Mouse (Mus musculus) kidney, adult 2 months (tissue): ENCODE results near the gene Acot4. TPM values are rescaled to one million over a fixed set of nuclear protein-coding genes. Genes with fewer than 3 reads are reported as not detected.
"Not testable (repeated sequence)": the region's sequence is repeated elsewhere in the genome, so short reads cannot be mapped to it uniquely, and the experiment has no call there.

ENCODE experiments used
- DNase-seq: peaks from one replicate; pipeline ENCODE4 v3.0.0; 2021
- H3K27ac ChIP-seq: fragments of 200-500 bp; 2 replicates; pipeline ENCODE4 v1.5.1; 2012; ENCODE audit warnings: low read depth, low read length, control low read depth, inconsistent platforms; ENCODE audit not compliant: insufficient read depth
- H3K27me3 ChIP-seq: fragments of 200-500 bp; replicated peaks from 2 replicates; pipeline ENCODE4 v1.6.1; 2012; ENCODE audit warnings: mild to moderate bottlenecking, moderate library complexity, low read length, inconsistent platforms; ENCODE audit not compliant: control insufficient read depth, insufficient read depth
- H3K36me3 ChIP-seq: fragments of 200-500 bp; 2 replicates; pipeline ENCODE4 v1.6.1; 2012; ENCODE audit warnings: mild to moderate bottlenecking, moderate library complexity, low read length, inconsistent platforms; ENCODE audit not compliant: control insufficient read depth, insufficient read depth
- H3K4me1 ChIP-seq: fragments of 200-500 bp; 2 replicates; pipeline ENCODE4 v1.6.1; 2011; ENCODE audit warnings: low read length; ENCODE audit not compliant: control insufficient read depth, insufficient read depth
- H3K4me3 ChIP-seq: fragments of 200-500 bp; 2 replicates; pipeline ENCODE4 v1.5.1; 2011; ENCODE audit warnings: mild to moderate bottlenecking, low read depth, low read length, control low read depth; ENCODE audit not compliant: insufficient read depth
- CTCF ChIP-seq: fragments of 200-500 bp; conservative IDR thresholded peaks from 2 replicates; pipeline ENCODE4 v1.5.1; 2011; ENCODE audit warnings: low read depth, mild to moderate bottlenecking, control low read depth, low read length, moderate library complexity, mixed read lengths; ENCODE audit not compliant: insufficient read depth, insufficient read length
- POLR2A ChIP-seq: fragments of 200-500 bp; IDR thresholded peaks from one replicate; pipeline ENCODE4 v1.6.1; 2011; ENCODE audit warnings: low read depth, low read length, control low read depth
- whole genome bisulfite sequencing: fragments of 180-500 bp; shearing (Covaris S2); methylation state at CpG from one replicate; pipeline ENCODE4 v1.1.7; 2018; 5-methylcytosine and 5-hydroxymethylcytosine counted together
- polyA plus RNA-seq: library from polyadenylated mRNA; depleted of rRNA; stranded (reverse); fragments of >200 nt; gene quantifications from 2 replicates; pipeline ENCODE4 v1.2.3, GENCODE M21; 2012; rRNA removed

Acot4 gene
- polyA plus RNA-seq, result 47.8 and 63.5 TPM in 2 replicates

GRCm38 (mm10) chr12:84038241-84038640 is at the start of gene Acot4:
Gene Acot4 (plus strand): TSS chr12:84038379.
- Histone ChIP-seq H3K4me3 (peak within 1 kb of the TSS; percentile 72), H3K27ac (peak within 1 kb of the TSS; percentile 82), H3K4me1 (peaks cover 20% of the 10 kb centered on the region; the same call in 1 of the 2 replicates)
- WGBS, result 11% methylated on average over 32 of the region's 32 CpGs
- not testable (repeated sequence) for H3K27me3 ChIP-seq, H3K36me3 ChIP-seq
- DNase-seq, result peak; percentile 93
- peak; percentile 31 for TF ChIP-seq POLR2A

GRCm38 (mm10) chr12:83988483-83988882 is 49.7 kb upstream of the Acot4 start:
- Histone ChIP-seq H3K4me3 (peak overlapping the region; percentile 82), H3K36me3 (no peaks in the 10 kb centered on the region), H3K27me3 (no peaks in the 10 kb centered on the region), H3K27ac (peak overlapping the region; percentile 94; the same call in 1 of the 2 replicates), H3K4me1 (no peaks in the 10 kb centered on the region; the same call in 1 of the 2 replicates)
- WGBS, result 39% methylated on average over 4 of the region's 4 CpGs
- TF ChIP-seq POLR2A (no peak), CTCF (no peak)
- DNase-seq, result no peak

- DNase-seq, result no peak
- H3K4me3 ChIP-seq, result no peak overlapping the region
- TF ChIP-seq POLR2A (no peak), CTCF (no peak)
- no peaks in the 10 kb centered on the region for H3K36me3 ChIP-seq
- H3K27me3 ChIP-seq, result no peaks in the 10 kb centered on the region
- H3K27ac ChIP-seq, result no peak overlapping the region
- 97% methylated on average over 4 of the region's 4 CpGs for WGBS
- no peaks in the 10 kb centered on the region; the same call in 1 of the 2 replicates for H3K4me1 ChIP-seq
Measured at GRCm38 (mm10) chr12:83989378-83989777, 48.8 kb upstream of the Acot4 start.

- no peak for TF ChIP-seq POLR2A
- WGBS, result 49% methylated on average over 2 of the region's 2 CpGs
- Histone ChIP-seq H3K4me1 (peaks cover 4% of the 10 kb centered on the region; the same call in 1 of the 2 replicates), H3K4me3 (no peak overlapping the region), H3K27ac (no peak overlapping the region), H3K36me3 (no peaks in the 10 kb centered on the region), H3K27me3 (no peaks in the 10 kb centered on the region)
- DNase-seq, result no peak
Measured at GRCm38 (mm10) chr12:83997221-83997620, 41.0 kb upstream of the Acot4 start.

GRCm38 (mm10) chr12:83998341-83999107 is 39.7 kb upstream of the Acot4 start:
- WGBS, result 36% methylated on average over 11 of the region's 11 CpGs
- no peak for DNase-seq

GRCm38 (mm10) chr12:83999237-83999636 is 38.9 kb upstream of the Acot4 start:
- not testable (repeated sequence) for H3K4me3 ChIP-seq, H3K36me3 ChIP-seq, H3K27ac ChIP-seq, H3K27me3 ChIP-seq, H3K4me1 ChIP-seq
- peak; percentile 96 for DNase-seq
- WGBS, result 19% methylated on average over 8 of the region's 8 CpGs

More at GRCm38 (mm10) chr12:83998341-83999107, 39.7 kb upstream of the Acot4 start:
- H3K4me3 ChIP-seq, result no peak overlapping the region
- TF ChIP-seq POLR2A, result no peak
- TF ChIP-seq CTCF, result no peak
- no peak overlapping the region for H3K27ac ChIP-seq
- peaks cover 4% of the 10 kb centered on the region; the same call in 1 of the 2 replicates for H3K4me1 ChIP-seq
- H3K27me3 ChIP-seq, result no peaks in the 10 kb centered on the region
- H3K36me3 ChIP-seq, result no peaks in the 10 kb centered on the region

GRCm38 (mm10) chr12:84000418-84000817 is 37.8 kb upstream of the Acot4 start:
- TF ChIP-seq CTCF, result no peak
- no peak for TF ChIP-seq POLR2A
- Histone ChIP-seq H3K4me1 (peaks cover 4% of the 10 kb centered on the region; the same call in 1 of the 2 replicates), H3K27ac (no peak overlapping the region), H3K27me3 (no peaks in the 10 kb centered on the region), H3K4me3 (no peak overlapping the region), H3K36me3 (no peaks in the 10 kb centered on the region)
- 30% methylated on average over 3 of the region's 3 CpGs for WGBS
- no peak for DNase-seq
